Mouse (Mus musculus) liver, postnatal 0 days (tissue): ENCODE measurements around the gene Dennd4b.

ENCODE experiments used
- CTCF ChIP-seq: sonication (generic); IDR thresholded peaks from 2 replicates; pipeline ENCODE4 v1.5.1; 2016; ENCODE audit warnings: antibody characterized with exemption, low read depth
- EP300 ChIP-seq: IDR thresholded peaks from 2 replicates; pipeline ENCODE4 v1.6.1; 2016; ENCODE audit warnings: antibody characterized with exemption, low read depth, mild to moderate bottlenecking

GRCm38 (mm10) chr3:90294064-90294440 is 29.1 kb downstream of the Dennd4b start:
- TF ChIP-seq CTCF (no peak), EP300 (no peak)
